Mouse (Mus musculus): ENCODE data around the gene B4galt7. TPM values are rescaled to one million over a fixed set of nuclear protein-coding genes. Genes with fewer than 3 reads are reported as not detected.

B4galt7 gene
- total RNA-seq, 1 experiment from 2014 or later = 11.6 TPM

DNA sequence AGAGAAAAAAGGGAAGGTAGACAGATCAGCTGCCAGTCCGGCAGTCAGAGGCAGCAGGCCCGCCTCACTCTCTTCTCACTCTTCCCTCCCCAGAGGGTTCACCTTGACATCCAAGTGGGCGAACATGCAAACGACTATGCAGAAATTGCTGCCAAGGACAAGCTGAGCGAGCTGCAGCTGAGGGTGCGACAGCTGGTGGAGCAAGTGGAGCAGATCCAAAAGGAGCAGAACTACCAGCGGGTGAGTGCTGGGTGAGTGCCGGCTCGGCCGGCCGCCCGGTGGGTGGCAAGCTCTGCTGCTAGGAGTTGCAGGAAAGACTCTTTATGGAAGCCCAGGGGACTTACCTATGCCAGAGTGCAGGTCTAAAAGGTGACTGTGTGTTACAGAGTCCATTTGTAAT lies 4.3 kb upstream of the B4galt7 start:
- peak; percentile 69 for DNase-seq

DNA sequence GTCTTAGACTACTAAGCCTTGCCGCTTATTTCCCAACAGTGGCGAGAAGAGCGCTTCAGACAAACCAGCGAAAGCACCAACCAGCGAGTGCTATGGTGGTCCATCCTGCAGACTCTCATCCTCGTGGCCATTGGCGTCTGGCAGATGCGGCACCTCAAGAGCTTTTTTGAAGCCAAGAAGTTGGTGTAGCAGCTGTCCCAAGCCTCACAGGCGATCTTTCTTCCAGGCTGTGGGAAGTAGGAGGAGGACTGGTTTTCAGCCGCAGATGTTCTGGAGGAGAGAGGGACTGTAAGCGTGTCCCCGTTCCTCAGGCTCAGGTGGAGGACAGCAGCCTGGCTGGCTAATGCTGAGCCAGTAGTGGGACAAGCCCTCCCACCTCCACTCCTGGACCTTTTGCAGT lies 2.9 kb upstream of the B4galt7 start:
- DNase-seq = no peak

DNA sequence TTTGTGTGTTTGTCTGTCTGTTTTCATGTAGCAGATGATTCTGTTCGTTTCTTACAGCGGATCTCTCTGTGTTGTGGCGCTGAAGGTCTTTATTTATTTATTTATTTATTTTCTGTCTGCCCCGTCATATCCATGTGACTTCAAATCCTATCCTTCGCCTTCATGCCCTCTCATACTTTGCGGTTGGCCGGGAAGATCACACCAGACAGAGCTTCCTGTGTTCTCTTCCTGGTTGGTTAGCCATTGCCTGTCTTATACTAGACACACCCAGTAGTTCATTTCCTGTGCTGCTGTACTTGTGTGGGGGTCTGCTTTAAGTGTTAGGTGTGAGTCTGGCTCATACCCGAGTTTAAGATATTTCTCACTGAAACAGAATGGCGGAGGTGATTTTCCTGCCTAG lies 961 bp downstream of the B4galt7 start:
- peak; percentile 21 for DNase-seq

DNA sequence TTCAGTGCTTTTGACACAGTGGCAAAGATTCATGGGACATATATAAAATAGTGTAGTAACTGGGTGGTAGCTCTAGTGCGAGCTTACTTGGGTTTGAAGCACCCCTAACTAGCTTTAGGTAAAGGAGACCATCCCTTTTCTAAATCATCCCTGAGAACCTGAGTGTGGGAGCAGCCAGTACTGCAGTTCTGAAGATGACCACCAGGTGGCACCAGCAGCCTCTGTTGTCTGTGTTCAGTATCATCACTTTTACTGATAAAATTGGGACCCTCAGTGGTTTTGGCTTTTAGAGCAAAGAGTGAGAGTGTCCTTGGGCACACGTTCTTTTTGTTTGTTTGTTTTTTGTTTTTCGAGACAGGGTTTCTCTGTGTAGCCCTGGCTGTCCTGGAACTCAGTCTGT lies 1.9 kb downstream of the B4galt7 start:
- DNase-seq = peak; percentile 86

DNA sequence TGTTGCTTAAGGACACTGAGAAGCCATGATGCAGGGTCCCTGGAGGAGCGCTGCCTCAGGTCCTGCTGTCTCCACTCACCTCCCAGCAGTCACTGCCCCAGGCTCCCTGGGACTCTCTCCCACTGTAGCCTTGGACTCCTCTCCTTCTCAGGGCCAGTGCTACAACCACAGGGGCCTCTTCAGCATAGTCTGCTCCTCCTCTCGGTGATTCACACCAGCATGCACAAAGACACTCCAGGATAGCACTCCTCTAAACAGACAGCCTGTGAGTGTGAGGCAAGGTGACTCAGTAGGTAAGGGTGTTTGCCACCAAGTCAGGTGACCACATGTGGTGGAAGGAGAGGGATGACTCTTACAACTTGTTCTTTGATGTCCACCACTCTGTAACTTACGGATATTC lies 4.9 kb downstream of the B4galt7 start:
- peak; percentile 60 for DNase-seq

DNA sequence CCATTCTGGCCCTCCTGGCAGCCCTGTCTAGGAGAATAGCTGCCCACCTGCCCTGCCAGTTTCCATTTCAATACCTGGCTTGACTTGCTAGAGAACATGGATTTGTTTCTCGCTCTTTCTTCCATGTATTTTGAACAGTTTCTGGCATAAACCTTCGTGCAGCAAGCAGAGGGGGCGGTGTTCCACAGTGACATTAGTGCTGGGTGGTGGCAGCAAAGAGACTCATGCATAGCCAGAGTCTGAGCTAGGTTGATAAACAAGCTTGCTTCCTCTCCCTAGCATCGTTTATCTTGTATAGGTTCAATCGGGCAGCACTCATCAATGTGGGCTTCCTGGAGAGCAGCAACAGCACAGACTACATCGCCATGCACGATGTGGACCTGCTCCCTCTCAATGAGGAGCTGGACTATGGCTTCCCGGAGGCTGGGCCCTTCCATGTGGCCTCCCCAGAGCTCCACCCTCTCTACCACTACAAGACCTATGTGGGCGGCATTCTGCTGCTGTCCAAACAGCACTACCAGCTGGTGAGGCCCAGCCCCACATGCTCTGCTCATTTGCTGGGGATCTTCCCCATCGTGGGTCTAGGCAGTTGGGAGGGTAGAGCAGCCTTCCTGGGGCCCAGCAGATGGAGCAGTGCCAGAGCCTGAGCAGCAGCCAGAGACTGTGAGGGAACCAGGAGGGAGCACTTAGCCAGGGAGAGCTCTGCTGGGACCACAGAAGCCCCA lies 7.4 kb downstream of the B4galt7 start:
- no peak for DNase-seq

DNA sequence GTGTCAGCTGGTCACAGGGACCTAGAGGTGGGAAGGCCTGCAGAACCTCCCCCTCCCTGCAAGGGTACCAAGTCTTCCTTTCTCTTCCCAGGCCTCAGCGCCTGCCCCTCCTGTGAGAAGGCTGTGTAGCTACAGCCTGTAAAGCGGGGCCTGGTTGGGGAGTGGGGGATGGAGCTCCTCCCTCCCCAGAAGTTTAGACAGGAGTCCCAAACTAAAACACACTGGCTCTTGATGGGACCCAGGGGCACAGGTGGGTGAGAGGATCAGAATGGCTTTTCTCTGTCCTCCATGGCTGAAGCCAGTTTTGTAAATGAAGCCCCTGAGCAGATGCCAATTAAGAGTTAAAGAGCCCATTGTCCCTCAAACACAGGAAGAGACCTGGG lies 7.9 kb downstream of the B4galt7 start:
- DNase-seq = no peak

DNA sequence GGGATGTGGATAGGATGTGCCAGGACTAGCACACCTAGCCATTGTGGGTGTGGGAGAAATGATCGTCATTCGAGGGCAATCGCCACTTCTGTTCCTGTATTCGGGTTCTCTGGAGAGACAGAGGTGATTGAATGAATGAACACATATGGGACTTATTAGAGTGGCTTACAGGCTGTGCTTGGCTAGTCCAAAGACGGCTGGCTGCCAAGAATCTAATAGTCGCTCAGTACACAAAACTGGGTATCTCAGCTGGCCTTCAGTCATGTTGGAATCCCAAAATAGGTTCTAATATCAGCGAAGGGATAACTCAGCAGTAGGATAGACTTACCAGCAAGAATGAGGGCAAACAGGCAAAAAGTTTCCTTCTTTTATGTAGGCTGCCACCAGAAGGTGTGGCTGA lies 12.3 kb downstream of the B4galt7 start:
- DNase-seq = no peak

DNA sequence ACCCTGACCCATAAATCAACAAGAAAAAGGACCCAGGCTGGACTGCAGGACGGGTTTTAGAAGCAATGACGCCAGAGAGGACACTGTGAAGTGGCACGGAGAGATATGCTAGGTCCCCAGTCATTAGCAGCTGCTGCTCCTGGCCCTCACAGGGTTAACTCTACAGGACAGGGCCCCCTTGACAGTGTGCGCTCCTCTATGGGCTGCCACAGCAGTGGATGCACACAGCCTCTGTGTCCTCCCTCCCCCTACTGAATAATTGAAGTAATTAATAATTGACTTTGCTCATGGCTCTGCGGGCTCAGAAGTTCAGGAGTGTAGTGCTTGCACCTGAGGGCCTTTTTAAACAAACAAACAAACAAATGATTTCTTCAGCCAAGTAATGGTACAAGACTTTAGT lies 13.8 kb downstream of the B4galt7 start:
- no peak for DNase-seq

DNA sequence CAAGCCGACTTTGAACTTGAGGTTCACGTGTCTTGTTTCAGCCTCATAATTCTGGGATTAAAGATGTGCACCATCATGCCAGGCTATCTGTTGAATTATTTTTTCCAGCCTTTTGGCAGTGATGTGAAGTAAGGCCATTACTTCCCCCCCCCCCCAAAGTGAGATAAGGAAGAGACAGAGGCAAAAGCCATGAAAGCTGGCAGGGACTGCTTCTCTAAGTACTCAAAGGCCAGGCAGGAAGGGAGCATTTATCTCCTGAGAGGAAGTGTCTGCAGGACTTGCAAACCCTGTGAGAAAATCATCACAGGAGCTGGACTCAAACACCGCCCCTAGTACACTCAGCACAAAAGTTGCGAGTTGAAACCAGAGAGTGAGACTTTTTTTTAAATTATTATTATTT lies 19.6 kb downstream of the B4galt7 start:
- no peak for DNase-seq

DNA sequence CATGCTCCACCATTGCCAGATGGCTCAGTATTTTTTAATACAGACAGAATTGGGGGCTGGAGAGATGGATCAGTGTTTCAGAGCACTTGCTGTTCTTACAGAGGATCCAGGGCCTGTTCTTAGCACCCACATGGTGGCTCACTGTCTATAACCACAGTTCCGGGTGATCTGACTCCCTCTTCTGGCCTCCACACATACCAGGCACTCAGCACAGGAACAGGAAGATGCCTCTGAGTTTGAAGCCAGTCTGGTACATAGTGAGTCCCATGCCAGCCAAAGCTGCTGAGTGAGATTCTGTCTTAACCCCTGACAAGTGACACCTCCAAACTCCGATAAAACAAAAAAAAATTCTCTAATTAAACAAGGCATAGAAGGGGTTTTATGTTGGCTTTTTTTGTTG lies 20.6 kb downstream of the B4galt7 start:
- no peak for DNase-seq

DNA sequence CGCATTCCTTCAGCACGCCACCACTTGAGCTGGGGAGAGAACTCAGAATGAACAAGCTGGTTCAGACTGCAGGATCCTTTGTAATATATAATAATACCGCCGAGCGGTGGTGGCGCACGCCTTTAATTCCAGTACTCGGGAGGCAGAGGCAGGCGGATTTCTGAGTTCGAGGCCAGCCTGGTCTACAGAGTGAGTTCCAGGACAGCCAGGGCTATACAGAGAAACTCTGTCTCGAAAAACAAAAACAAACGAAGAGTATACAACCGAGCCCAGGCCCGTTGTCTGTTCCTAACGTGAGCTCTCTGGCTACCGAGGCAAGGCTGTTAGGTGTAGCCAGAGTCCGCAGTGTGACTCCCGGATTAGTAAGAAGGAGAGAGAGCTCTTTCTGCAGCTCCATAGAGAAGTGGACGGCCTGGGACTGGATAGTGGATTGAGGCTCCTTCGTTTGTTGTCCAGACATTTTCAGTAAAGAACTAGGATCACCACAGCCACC lies 22.5 kb downstream of the B4galt7 start:
- peak; percentile 12 for DNase-seq

DNA sequence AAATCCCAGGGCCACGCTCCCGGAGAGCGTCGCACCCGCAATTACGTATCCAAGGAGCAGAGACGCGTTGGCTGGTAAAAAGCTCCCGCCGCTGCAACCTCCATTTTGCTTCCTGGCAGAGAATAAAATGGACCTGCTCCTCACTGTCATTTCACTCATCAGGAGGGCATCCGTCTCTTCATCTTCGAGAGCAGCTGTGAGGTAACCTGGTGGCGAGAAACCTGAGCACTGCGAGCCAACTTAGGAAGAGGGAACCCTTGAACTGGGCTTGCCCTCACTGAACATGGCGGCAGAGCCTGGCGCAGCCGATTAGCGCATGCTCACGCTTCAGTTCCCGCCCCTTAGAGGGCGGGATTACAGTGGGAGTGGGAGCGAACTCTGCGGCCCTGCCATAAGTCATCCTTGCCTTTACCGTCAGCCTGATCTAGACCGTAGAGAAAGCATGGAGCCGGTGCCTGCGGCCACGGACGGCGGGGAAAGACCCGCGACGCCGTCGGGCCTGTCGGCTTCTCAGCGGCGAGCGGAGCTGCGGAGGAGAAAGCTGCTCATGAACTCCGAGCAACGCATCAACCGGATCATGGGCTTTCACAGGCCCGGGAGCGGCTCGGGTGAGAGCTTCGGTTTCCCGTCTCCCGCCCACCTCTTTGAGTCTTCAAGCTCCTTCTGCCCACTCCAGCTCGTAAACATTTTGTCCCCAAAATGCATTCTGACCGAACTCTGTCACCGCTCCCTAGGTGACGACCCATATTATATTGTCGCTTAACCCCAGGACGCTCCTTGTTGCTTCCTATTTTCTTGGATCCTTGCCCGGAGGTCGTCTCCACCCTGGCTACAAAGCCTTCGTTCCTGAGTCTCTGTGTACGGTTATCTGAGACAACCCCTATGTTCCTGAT lies 23.2 kb downstream of the B4galt7 start, which contains the start of gene Caml:
TSS of gene Caml (plus strand) at position 357 of the 893 bp plus-strand sequence.
- DNase-seq = peak; percentile 92

DNA sequence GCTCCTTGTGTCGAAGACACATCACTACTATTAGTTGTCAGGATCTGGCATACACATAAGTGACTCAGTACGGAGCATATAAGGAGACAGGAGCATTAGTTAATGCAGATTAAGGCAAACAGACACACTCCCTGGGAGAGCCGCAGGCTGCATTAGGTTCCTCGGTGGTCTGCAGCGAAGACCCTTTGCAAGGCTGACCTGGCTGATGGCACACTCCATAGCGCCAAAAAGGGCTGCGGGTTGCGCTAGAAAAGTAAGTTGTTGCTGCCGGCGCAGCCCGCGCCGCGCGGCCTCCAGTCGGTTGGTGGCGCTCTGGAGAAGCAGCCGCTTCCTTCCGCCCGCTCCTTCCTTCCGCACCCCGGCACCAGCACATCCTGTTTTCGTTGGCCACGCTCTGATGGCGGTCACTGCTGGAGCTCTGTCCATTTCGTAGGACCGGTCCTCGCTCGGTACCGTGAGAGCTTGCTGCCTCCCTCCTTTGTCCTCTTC lies 35.0 kb downstream of the B4galt7 start, which contains the start of gene Ddx46:
TSS of gene Ddx46 (plus strand) at position 389 of the 489 bp plus-strand sequence.
- DNase-seq = peak; percentile 95

DNA sequence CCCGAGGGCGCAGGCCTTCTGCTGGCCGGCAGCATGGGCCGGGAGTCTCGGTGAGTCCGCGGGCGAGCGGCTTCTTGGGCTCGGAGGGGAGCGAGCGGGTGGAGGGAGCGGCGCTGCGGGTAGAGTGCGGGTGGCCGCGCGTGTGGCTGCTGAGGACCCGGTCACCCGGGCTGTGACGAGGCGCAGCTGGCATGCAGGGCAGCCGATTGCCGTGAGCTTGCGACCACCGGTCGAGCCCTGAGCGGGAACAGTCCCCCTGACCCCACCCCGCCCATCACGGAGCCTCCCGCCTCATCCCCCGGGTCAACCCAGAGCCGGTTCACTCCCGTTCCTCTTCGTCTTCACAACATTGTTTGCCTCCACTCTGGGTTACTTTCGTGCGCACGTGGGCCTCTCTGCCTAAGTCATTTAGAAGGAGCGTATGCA lies 35.5 kb downstream of the B4galt7 start:
- DNase-seq = peak; percentile 43

DNA sequence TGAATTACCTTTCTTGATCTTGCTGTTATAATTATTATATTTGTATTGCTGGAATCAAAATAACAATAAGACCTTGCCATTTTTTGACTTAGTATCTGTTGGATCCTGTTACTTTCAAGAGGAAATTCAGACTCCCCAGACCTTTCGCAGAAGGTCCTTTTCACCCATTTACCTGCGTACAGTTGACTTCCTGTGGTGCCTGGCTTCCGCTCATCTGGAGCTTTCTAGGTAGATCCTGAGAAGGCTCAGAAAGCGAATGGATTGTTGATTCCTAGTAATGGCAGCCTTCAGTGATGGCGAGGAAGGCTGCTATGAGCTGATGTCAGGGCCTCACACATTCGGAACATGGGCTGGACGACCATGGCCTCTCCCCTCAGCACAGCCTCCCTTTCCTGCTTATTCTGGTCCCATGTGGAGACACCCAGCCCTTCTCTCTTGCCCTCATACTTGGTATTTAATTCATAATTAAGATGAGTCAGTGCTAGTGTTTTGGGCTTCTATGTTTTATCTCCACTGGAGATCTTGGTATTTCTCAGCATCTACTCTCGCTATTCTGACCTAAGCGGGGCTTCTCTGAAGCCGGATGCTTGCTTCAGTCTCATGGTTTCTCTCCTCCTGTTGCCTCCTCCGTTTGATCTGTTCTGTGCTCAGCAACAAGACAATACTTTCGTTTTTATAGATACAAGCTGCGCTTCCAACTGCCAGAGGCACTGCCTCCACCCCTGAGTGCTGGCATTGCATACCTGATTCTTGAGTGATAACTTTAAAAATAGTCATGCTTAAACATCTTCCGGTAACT lies 36.7 kb downstream of the B4galt7 start:
- DNase-seq = no peak

DNA sequence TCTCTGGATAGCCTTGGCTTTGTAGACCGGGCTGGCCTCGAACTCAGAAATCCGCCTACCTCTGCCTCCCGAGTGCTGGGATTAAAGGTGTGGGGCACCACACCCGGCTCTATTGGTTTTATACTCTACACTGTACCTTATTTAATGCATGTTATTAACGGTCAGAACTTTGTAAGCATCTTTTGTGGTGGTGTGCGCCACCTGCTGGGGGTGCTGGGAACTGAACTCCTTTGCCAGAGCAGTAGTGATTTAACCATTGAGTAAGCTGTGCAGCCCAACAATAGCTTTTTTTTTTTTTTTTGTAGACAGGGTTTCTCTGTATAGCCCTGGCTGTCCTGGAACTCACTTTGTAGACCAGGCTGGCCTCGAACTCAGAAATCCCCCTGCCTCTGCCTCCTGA lies 40.8 kb downstream of the B4galt7 start:
- peak; percentile 87 for DNase-seq

DNA sequence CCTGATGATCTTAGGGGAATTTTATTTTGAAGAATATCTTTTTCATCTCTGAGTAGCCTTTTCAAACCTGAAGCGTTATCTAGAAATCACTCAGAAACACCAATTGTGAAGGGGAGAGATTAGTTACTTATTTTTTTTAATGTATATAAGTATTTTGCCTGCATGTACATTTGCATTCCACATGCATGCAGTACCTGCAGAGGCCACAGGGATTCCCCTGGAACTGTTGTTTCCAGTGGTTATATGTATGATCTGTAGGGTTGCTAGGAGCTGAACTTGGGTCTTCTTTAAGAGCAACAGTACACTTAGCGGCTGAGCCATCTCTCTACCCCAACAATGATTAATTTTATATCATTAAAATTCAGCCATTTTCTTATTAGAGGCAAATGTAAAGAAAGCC lies 44.8 kb downstream of the B4galt7 start:
- no peak for DNase-seq

DNA sequence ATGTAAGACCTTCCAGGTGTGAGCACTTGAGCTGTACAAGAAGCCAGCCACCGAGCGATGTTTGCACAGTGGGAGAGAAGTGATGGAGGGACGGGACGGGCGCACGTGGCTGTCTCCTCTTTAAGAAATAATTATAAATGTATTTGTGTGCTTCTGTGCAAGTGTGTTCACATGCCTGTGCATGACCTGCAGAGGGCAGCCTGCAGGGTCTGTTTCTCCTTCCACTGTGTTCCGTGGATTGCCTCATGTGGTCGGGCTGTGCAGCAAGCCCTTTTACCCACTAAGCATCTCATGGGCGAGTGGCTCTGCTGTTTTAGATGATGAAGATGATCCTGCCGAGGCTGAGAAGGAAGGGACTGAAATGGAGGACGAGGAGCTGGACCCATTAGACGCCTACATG lies 50.4 kb downstream of the B4galt7 start:
- no peak for DNase-seq

DNA sequence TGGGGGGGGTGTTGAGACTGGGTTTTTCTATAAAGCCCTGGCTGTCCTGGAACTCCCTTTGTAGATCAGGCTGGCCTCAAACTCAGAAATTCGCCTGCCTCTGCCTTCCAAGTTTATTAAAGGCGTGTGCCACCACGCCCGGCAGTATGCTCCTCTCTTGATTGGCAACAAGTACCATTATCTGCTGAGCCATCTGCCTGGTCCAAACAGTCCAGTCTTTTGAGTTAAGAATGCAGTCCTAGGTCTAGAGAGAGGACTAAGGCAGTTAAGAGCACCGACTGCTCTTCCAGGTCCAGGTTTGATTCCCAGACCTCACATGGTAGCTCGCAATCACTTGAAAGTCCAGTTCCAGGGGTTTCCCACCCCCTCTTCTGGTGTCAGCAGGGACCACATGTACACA lies 51.3 kb downstream of the B4galt7 start:
- DNase-seq = no peak
